Mouse (Mus musculus): ENCODE results near the gene Sertm1.

The Sertm1 gene

GRCm38 (mm10) chr3:54915643-54916071 is at the start of gene Sertm1:
Sertm1 (minus strand) TSS chr3:54915887.
- DNase-seq = no peak

DNA sequence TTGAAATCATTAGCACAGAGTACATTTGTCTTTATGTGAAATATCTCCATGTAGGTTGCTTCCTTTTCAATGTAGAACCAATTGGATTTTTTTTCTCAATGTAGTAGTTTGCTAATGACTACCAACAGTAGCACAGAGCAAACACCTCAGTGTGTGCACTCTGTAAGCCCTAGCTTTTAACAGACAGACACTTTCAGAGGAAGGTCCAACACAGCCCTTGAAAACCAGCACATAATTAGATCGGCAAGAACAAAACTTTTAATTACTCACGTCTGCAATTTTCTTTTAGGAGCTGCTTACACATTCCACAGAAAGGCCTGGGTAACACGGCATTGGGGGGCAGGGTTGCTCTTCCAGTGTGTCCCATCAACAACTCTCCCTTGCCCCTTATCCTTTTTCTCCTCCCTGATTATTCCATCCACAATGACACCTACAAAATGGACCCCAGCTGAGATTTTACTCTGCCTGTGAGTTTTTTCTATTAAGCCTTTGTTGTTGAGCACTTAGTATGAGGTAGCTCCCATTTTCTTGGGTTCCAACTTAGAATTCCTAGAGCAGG is 49.3 kb upstream of the Sertm1 start:
- no peak for DNase-seq

- no peak for DNase-seq
Measured at GRCm38 (mm10) chr3:54943067-54943810, 27.6 kb upstream of the Sertm1 start.

GRCm38 (mm10) chr3:54934535-54934934 is 18.8 kb upstream of the Sertm1 start:
- no peak for DNase-seq

DNA sequence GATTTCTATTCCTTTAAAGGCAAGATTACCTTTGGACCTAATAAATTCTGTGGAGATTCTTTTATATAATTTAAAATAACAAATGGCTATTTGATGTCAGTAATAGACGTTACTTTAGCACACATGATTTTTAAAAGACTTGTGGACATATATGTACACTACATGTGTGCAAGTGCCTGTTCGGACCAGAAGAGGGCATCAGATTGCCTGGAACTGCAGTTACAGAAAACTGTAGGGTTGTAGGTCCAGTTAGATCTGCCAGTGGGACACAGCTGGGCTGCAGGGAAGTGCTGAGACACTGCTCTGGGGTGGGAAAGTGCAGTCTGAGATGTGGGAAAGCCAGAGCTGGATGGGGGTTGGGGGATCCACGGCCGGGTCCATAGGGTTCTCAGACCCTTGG is 16.9 kb upstream of the Sertm1 start:
- no peak for DNase-seq

DNA sequence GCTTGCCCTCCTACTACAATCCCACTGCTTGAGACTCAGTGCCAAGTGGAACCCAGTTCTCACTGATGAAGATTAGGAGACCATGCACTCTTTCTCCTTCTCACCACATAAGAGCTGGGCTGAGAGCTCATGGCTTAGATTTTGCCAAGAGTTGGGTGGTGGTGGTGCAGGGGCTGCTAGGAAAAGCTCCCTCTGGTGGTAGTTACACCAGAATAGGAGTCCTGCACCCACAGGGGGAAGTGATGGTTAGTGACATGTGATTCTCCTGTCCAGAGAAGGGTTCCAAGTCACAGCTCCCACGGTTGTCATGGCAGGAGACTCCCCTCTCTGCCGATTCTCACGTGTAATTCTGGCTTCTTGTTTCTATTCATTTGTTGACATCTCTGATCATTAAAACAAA is 4.7 kb upstream of the Sertm1 start:
- no peak for DNase-seq

DNA sequence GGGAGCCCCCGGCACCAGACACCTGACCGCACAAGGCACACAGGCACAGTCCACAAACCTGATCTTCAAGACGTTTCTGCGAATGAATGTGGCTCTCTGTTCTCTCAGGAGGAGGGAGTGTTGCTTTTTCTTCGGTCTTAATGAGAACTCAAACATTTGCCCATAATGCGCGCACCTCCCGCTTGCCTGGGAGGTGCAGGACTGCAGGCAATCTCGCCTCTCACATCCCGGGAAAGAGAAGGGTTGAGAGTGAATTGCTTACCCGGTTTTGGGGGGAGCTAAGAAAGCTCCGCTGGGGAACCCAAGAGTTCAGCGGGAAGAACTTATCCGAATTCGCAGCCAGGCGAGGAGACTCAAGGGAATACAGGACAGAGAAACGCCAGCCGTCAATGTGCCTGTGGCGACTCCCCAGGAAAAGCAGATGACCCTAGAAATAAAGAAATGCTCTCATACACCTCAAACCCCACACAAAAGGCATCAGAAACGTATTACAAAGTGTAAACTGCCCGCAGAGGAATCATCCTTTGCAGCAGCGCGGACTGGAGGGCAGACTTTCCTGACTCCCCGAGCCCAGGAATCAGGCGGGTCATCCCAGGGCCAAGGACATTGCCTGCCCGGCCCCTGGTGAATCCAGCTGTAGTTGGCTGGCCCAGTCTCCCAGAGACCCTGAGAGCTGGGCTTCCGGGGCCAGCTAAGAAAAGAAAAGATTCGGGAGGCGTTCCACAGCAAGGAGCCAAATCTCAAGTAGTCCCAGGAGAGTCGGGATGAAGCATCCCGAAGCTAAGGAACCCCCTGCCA is 643 bp downstream of the Sertm1 start:
- DNase-seq = no peak

- no peak for DNase-seq
Measured at GRCm38 (mm10) chr3:54908878-54909277, 6.8 kb downstream of the Sertm1 start.

DNA sequence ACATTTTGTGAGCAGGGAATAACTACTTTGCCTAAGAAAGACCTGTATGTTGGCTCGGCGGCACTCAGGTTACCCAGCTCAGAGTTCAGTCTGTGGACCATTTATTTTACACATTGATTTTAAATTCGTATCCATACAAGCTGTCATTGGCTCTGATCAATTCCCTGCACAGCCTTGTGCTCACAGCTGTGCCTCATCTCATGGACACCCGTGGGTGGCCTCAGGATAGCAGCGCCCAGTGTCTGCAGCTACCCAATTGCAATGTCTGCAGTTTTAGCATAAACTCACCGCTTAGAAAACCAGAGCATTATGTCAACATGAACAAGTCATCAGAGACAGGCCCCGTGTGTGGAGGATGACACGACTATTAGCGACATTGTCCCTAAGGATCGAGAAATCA is 17.7 kb downstream of the Sertm1 start:
- DNase-seq = no peak

GRCm38 (mm10) chr3:54894891-54895290 is 20.8 kb downstream of the Sertm1 start:
- DNase-seq = no peak

- DNase-seq = no peak
Measured at GRCm38 (mm10) chr3:54892218-54892617, 23.5 kb downstream of the Sertm1 start.

DNA sequence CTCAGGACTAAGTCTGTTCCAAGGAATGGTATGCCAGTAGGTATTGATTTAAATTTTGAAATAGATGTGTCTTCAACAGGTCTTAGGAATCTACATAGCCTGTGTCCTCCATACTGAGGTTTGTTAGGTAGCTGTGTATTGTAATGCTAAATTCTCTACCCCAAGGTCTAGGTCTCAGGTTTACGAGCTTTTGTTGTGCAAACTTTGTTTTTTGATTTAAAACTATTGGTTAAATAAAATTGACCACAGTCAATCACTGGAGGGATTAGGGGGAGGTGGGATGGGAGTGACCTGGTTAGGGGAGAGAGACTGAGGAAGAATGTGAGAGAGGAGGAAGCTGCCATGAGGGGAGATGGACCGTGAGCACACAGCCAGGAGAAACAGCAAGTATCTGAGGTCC is 29.2 kb downstream of the Sertm1 start:
- DNase-seq = no peak
